Mouse (Mus musculus) heart, postnatal 0 days (tissue): ENCODE data around the gene Gm5105.

Source experiments
- CTCF ChIP-seq: IDR thresholded peaks from 2 replicates; pipeline ENCODE4 v1.5.1; 2016; ENCODE audit warnings: antibody characterized with exemption, control low read depth, low read depth
- EP300 ChIP-seq: IDR thresholded peaks from 2 replicates; pipeline ENCODE4 v1.6.1; 2016; ENCODE audit warnings: antibody characterized with exemption, low read depth

GRCm38 (mm10) chr3:138016810-138017209, 50.4 kb downstream of the Gm5105 start:
- TF ChIP-seq CTCF (no peak), EP300 (no peak)
